Mouse (Mus musculus) olfactory bulb, adult 2 months (tissue): ENCODE results near the gene Ppfibp1. TPM values are rescaled to one million over a fixed set of nuclear protein-coding genes. Genes with fewer than 3 reads are reported as not detected.

Experiments used
- H3K27ac ChIP-seq: fragments of 200-500 bp; 2 replicates; pipeline ENCODE4 v1.5.1; 2012; ENCODE audit warnings: low read depth, low read length; ENCODE audit not compliant: insufficient read depth
- H3K4me1 ChIP-seq: fragments of 200-500 bp; 2 replicates; pipeline ENCODE4 v1.6.1; 2012; ENCODE audit warnings: low read length; ENCODE audit not compliant: control insufficient read depth, insufficient read depth
- H3K4me3 ChIP-seq: fragments of 200-500 bp; 2 replicates; pipeline ENCODE4 v1.5.1; 2012; ENCODE audit warnings: mild to moderate bottlenecking, low read depth, low read length, moderate library complexity; ENCODE audit not compliant: insufficient read depth
- CTCF ChIP-seq: fragments of 200-500 bp; IDR thresholded peaks from 2 replicates; pipeline ENCODE4 v1.5.1; 2012; ENCODE audit warnings: low read depth, mild to moderate bottlenecking, low read length, moderate library complexity; ENCODE audit not compliant: insufficient read depth
- POLR2A ChIP-seq: fragments of 200-500 bp; IDR thresholded peaks from 2 replicates; pipeline ENCODE4 v1.6.1; 2012; ENCODE audit warnings: mild to moderate bottlenecking, low read depth, low read length, moderate library complexity; ENCODE audit not compliant: insufficient read depth
- WGBS: fragments of 180-500 bp; shearing (Covaris S2); methylation state at CpG from one replicate; pipeline ENCODE4 v1.1.7; 2018; 5-methylcytosine and 5-hydroxymethylcytosine counted together
- polyA plus RNA-seq: library from polyadenylated mRNA; stranded (reverse); fragments of >200 nt; gene quantifications from 2 replicates; pipeline ENCODE4 v1.2.4, GENCODE M21; 2012; ENCODE audit warnings: low replicate concordance; ENCODE audit not compliant: missing spikeins, insufficient read depth, insufficient read length

Gene Ppfibp1
- polyA plus RNA-seq, 1 experiment, result not detected

DNA sequence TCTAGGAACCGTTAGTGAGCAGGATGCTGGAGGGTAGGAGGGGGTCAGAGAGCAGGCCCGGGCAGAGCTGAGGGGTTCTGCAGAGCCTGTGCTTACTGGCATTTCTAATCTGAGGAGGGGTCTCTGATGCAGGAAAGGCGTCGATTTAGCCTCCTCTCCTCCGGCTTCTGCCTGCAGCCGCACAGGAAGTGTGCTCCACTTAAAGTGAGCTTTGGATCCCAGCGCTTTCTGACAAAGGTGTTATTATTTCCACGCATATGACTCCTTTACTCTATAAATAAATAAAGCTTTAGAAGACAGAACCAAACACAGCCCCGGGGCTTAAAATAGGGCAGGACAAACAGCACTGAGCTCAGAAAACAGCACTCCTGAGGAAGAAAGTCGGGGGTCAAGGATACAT lies 9.4 kb upstream of the Ppfibp1 start:
- Histone ChIP-seq H3K4me3 (no peak overlapping the region), H3K4me1 (peaks cover 18% of the 10 kb centered on the region), H3K27ac (peak overlapping the region; percentile 81)
- TF ChIP-seq POLR2A, result no peak
- no peak for TF ChIP-seq CTCF
- WGBS, result 21% methylated on average over 10 of the region's 10 CpGs

DNA sequence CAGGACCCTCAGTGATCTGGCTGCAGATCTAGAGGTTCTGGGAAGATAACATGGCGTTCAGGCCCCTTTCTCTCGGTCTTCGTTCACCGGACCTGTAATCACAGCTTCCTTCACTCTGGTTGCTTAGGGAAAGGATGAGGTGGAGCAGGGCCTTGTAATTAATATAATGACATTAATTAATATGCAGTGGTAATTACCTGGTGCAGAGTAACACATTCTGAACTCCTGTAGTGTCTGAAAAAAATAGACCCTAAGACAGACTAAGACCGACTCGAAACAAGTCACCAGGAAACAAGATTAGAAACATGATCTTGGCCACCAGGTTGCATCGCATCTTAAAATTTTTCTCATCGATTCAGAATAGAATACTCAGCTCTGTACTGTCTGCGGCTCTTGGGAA lies 8.4 kb upstream of the Ppfibp1 start:
- 42% methylated on average over 9 of the region's 9 CpGs for WGBS
- H3K4me3 ChIP-seq, result no peak overlapping the region
- TF ChIP-seq CTCF (no peak), POLR2A (no peak)
- peaks cover 18% of the 10 kb centered on the region for H3K4me1 ChIP-seq
- peak overlapping the region; percentile 85 for H3K27ac ChIP-seq

DNA sequence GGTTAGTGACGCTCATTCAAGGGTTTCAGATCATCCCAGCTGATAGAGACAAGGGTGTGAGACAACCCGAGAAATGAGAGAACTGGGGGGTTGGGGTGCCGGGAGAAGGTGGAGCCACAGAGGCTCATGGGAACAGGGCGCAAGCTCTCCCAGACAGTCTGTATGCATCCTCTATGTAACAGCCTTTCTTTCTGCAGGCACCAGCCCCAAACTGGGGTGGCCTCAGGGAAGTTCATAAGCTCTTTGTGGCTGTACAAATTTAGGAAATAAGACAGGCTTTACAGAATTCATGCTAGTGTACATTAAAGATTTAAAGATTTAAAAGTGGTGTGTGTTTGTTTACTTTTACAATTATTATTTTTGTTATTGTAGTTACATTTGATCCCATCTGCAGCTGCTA lies 8.0 kb upstream of the Ppfibp1 start:
- H3K4me3 ChIP-seq, result no peak overlapping the region
- TF ChIP-seq POLR2A, result no peak
- TF ChIP-seq CTCF, result no peak
- peak overlapping the region; percentile 85; the same call in 1 of the 2 replicates for H3K27ac ChIP-seq
- H3K4me1 ChIP-seq, result peaks cover 20% of the 10 kb centered on the region
- WGBS, result 64% methylated on average over 4 of the region's 4 CpGs

DNA sequence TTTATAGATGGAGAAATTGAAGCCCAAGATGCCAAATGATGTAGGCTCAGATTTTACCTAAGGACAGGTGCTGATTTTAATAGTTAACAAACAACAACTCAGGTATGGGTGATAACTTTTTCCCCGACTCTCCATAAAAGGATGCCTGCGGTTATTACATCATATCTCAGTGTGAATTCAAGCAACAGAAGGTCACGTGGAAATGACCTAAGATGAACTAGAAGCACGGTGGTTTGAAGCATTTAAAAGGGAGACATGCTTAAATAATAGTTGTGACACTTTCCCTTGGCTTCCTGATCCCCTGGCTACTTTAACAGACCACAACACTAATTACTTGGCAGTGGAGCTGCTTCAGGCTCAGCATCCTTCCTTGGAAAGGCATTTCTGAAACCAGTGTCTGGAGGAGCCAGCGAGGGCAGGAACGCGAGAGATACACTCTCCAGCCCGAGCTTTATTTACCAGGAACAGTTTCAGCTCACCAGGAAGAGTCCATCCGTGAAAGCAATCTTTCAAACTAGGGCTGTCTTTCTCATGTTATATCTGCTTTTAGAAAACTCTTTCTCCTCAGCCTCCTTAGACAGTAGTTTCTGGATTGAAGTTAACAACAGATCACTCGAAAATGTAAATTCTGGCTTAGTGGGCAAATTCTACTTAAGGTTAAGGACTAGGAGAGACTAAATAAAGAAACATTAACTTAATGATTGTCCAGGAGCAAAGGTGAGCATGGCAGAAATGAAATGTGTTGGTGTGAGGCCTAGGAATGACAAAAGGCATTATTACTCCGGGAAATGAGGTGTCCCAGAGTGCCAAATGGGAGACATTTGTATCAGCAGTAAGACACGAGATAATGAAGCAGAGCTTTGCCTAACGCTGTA lies 6.2 kb upstream of the Ppfibp1 start:
- no peak overlapping the region for H3K27ac ChIP-seq
- WGBS, result 80% methylated on average over 13 of the region's 13 CpGs
- TF ChIP-seq POLR2A, result no peak
- TF ChIP-seq CTCF, result no peak
- H3K4me1 ChIP-seq, result peaks cover 22% of the 10 kb centered on the region
- no peak overlapping the region for H3K4me3 ChIP-seq

DNA sequence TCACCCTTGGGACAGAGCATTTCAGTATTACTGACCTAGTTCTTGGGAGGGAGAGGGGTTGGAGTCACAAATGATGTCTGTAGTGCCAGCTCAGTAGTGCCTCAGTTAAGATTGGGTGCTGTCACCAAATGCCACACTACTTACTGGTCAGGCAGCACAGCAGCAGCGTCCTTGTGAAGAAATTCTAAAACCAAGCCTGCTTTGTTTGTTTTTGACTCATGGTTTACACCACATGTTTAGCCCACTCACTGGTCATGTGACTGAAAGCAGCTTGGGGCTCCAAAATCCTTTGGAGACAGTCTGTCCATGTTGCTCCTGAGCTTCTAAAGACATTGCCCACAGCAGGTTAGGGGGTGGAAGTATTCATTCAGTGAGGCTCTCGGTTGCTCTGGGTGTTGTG lies 4.9 kb upstream of the Ppfibp1 start:
- WGBS, result 51% methylated on average over 2 of the region's 2 CpGs
- Histone ChIP-seq H3K27ac (peak overlapping the region; percentile 17; the same call in 1 of the 2 replicates), H3K4me3 (no peak overlapping the region), H3K4me1 (peaks cover 22% of the 10 kb centered on the region)
- TF ChIP-seq CTCF (no peak), POLR2A (no peak)

DNA sequence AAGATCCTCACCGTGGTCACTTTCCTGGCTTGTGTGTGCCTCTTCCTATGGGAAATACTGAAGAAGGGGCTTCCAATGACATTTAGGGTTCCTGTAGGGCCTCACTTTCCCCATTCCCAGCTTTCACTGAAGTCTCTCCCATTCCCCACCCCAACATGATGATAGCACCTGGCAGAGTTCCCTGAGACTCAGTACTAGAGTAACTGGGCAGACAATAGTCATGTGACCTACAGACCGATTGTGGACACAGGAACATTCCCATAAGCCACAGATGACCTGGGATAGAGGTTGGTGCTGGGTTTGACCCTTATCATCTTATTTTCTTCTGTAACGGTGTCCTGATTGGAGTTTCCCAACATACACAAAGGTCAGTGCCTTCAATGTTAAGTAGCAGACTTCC lies 4.1 kb upstream of the Ppfibp1 start:
- TF ChIP-seq POLR2A, result no peak
- no peak for TF ChIP-seq CTCF
- Histone ChIP-seq H3K4me3 (no peak overlapping the region), H3K27ac (no peak overlapping the region), H3K4me1 (peaks cover 19% of the 10 kb centered on the region)
- 93% methylated on average over 3 of the region's 3 CpGs for WGBS

DNA sequence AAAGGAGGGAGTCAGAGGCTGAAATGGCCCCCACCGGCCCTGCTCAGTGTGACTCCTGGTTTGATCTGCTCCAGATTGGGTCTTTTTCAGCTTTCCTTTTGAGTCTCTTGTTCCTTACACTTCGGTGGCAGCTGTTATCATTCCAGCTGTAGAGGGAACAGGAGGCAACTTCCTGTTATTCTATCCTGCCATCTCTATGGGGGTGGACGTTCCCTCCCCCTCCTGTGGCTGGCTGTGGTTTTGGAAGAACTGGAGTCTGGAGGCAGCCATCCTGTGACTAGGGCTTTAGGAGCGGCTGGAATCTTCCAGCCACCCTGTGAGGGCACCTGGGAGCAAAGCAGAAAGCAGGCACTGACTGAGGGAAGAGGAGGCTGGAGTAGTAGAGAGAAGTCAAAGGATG lies 3.4 kb upstream of the Ppfibp1 start:
- Histone ChIP-seq H3K4me3 (no peak overlapping the region), H3K4me1 (peaks cover 17% of the 10 kb centered on the region), H3K27ac (no peak overlapping the region)
- 45% methylated on average over 4 of the region's 4 CpGs for WGBS
- no peak for TF ChIP-seq POLR2A
- no peak for TF ChIP-seq CTCF

DNA sequence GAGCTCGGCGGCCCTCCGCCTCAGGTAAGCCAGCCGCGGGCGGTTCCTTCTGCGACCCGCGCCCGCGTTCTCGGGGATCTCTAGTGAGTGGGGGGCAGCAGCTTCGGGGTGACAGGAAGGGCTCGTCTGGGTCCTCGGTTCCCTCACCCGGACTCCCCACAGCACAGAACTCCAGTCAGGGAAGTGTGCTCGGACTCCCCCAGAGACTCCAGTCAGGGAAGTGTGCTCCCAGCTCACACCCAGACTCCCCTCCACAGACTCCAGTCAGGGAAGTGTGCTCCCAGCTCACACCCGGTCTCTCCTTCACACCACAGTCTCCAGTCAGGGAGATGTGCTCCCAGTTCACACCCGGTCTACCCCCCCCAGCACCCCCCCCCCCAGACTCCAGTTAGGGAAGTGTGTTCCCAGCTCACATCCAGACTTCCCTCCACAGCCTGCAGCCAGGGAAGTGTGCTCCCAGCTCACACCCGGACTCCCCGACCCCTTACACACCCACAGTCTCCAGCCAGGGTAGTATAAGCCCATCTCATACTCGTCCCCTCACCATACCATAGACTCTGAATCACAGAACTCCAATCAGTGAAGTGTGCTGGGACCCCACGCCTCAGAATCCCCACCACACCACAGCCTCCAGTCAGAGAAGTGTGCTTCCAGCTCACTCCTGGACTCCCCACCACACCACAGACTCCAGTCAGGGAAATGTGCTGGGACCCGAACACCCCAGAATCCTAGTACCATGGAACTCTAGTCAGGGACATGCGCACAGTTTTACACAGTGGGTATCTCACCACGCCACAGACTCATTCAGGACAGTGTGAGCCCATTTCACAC lies 588 bp downstream of the Ppfibp1 start:
- H3K27ac ChIP-seq, result no peak overlapping the region
- 13% methylated on average over 23 of the region's 26 CpGs for WGBS
- TF ChIP-seq POLR2A (no peak; the same call in 1 of the 2 replicates), CTCF (no peak)

DNA sequence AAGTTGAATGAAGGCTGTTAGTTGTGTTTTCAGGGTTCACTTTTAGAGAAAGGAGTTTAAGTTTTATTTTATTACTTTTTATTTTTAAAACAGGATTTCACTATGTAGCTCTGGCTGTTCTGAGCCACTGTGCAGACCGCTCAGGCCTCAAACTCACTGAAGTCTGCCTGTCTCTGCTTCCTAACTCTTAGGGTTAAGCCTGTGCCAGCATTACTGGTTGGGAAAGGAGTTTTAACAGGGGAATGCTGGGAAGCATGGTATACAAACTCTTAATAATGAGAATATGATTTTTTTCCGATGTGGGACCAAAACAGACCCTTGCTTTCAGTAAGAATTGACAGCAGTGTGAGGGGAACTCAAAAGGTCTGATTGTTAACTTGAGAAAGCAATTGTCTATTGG lies 1.9 kb downstream of the Ppfibp1 start:
- TF ChIP-seq POLR2A (no peak), CTCF (no peak)
- Histone ChIP-seq H3K4me3 (no peak overlapping the region), H3K27ac (no peak overlapping the region), H3K4me1 (peaks cover 8% of the 10 kb centered on the region)
- WGBS, result 61% methylated on average over 2 of the region's 2 CpGs

More for the DNA sequence above, 588 bp downstream of the Ppfibp1 start:
- peak overlapping the region; percentile 82 for H3K4me3 ChIP-seq
- peaks cover 13% of the 10 kb centered on the region for H3K4me1 ChIP-seq

DNA sequence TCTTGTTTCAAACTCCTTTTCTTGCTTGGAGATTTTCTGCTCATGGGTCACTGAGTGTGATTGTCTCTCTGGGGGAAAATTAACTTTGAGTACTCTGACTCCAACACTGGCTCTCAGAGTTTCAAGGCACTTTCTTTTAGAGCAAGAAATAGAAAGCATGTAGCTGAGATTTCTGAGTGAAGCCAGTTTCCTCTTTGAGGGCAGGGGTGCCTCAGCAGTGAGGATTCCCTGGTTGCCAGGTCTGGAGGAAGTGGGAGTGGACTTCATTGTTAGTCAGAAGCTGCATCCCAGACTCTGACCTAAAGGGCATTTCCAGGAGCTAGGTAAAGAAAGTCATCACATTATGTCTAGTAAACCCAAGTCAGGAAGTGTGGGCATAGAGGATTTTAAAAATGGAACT lies 2.3 kb downstream of the Ppfibp1 start:
- no peak overlapping the region for H3K27ac ChIP-seq
- peaks cover 8% of the 10 kb centered on the region for H3K4me1 ChIP-seq
- TF ChIP-seq POLR2A (no peak), CTCF (no peak)
- H3K4me3 ChIP-seq, result no peak overlapping the region
